Mouse (Mus musculus): Measurements from ENCODE around the gene Rpp14. TPM values are rescaled to one million over a fixed set of nuclear protein-coding genes. Genes with fewer than 3 reads are reported as not detected.
A peak's percentile ranks its signal among the peaks of the same experiment; 100 is the strongest.

Gene Rpp14
- polyA plus RNA-seq, 1 experiment from 2014 or later, result 34.0 TPM

DNA sequence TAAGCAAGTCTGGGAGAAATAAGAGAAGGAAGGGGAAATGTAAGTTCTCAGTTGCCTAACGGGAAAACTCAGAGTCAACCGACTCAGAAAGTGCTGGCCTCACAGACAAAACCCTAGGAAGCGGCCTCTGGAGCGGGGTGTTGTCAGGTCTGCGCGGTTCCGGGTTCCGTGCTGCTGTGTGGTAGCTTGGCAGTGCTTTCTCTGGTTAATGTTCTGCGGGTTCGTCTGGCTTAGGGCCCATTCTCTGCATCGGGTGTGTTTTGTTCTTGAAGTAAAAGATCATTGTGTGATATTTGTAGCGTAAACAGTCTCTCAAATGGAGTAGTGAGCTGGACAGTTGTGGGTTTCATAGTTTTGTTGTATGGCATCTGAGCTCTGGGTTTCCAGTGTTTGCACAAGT, 22.5 kb downstream of the Rpp14 start:
- H3K9ac ChIP-seq (ENCODE audit: low read depth, low read length), result no peak overlapping the region
- H3K27ac ChIP-seq (ENCODE audit: low read depth, low read length), result peak overlapping the region; percentile 21; the same call in 1 of the 2 replicates
- no peak overlapping the region for H3K4me2 ChIP-seq (replicated peaks; ENCODE audit: low read depth)
- H3K4me3 ChIP-seq (ENCODE audit: low read depth, low read length), result no peak overlapping the region
- ATAC-seq, result no peak
- 57% methylated on average over 12 of the region's 12 CpGs for WGBS
- H3K36me3 ChIP-seq (ENCODE audit: control insufficient read depth, insufficient read depth), result 0 out of 2 replicates have a peak, but pooled peaks cover 5% of the 10 kb centered on the region
- H3K4me1 ChIP-seq (replicated peaks; ENCODE audit: control insufficient read depth, insufficient read depth, low read length), result peaks cover 4% of the 10 kb centered on the region; the same call in 1 of the 2 replicates
- no peaks in the 10 kb centered on the region for H3K27me3 ChIP-seq (replicated peaks; ENCODE audit: control insufficient read depth, insufficient read depth, low read length)
- H3K9me3 ChIP-seq (ENCODE audit: control insufficient read depth), result no peaks in the 10 kb centered on the region
- no peak for TF ChIP-seq CTCF (IDR thresholded peaks at IDR 0.05; ENCODE audit: low read depth)

GRCm38 (mm10) chr14:8108047-8108446, 27.9 kb downstream of the Rpp14 start:
- Histone ChIP-seq H3K4me3 (ENCODE audit: low read depth, low read length) (no peak overlapping the region), H3K27me3 (replicated peaks; ENCODE audit: control insufficient read depth, insufficient read depth, low read length) (no peaks in the 10 kb centered on the region), H3K36me3 (ENCODE audit: control insufficient read depth, insufficient read depth) (0 out of 2 replicates have a peak, but pooled peaks cover 5% of the 10 kb centered on the region), H3K9me3 (ENCODE audit: control insufficient read depth) (no peaks in the 10 kb centered on the region), H3K4me1 (replicated peaks; ENCODE audit: control insufficient read depth, insufficient read depth, low read length) (peaks cover 3% of the 10 kb centered on the region; the same call in 1 of the 2 replicates), H3K27ac (ENCODE audit: low read depth, low read length) (no peak overlapping the region), H3K4me2 (replicated peaks; ENCODE audit: low read depth) (no peak overlapping the region), H3K9ac (ENCODE audit: low read depth, low read length) (no peak overlapping the region)
- TF ChIP-seq CTCF (IDR thresholded peaks at IDR 0.05; ENCODE audit: low read depth), result no peak
- no peak for ATAC-seq
- 82% methylated on average over 4 of the region's 4 CpGs for WGBS

- ATAC-seq, result peak; percentile 70
- Histone ChIP-seq H3K4me2 (replicated peaks; ENCODE audit: low read depth) (no peak overlapping the region), H3K27ac (ENCODE audit: low read depth, low read length) (peak overlapping the region; percentile 67), H3K4me1 (replicated peaks; ENCODE audit: control insufficient read depth, insufficient read depth, low read length) (peaks cover 3% of the 10 kb centered on the region; the same call in 1 of the 2 replicates), H3K27me3 (replicated peaks; ENCODE audit: control insufficient read depth, insufficient read depth, low read length) (no peaks in the 10 kb centered on the region), H3K4me3 (ENCODE audit: low read depth, low read length) (no peak overlapping the region), H3K9ac (ENCODE audit: low read depth, low read length) (no peak overlapping the region), H3K9me3 (ENCODE audit: control insufficient read depth) (no peaks in the 10 kb centered on the region), H3K36me3 (ENCODE audit: control insufficient read depth, insufficient read depth) (0 out of 2 replicates have a peak, but pooled peaks cover 5% of the 10 kb centered on the region)
- no peak for TF ChIP-seq CTCF (IDR thresholded peaks at IDR 0.05; ENCODE audit: low read depth)
- WGBS, result 32% methylated on average over 1 of the region's 1 CpGs
Measured at GRCm38 (mm10) chr14:8108976-8109375, 28.8 kb downstream of the Rpp14 start.

DNA sequence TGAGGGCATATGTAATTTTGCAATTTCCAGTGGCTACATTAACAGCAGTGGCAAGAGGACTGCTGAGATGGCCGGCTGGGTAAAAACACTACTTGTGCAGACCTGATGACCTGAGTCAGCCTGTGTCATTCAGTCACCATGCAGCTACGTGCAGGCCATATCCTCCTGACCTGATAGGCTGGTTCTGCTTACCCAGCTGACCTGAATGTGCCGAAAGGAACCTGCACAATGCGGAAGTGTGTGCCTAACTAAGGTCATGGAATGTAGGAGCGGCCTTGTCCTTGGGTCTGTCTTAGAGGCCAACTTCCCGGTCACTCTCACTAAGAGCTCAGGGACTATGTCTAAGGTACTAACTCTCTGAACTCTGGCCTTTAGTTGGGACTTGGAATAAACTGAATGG, 31.4 kb downstream of the Rpp14 start:
- no peak overlapping the region for H3K4me2 ChIP-seq (replicated peaks; ENCODE audit: low read depth)
- peak; percentile 90 for ATAC-seq
- H3K36me3 ChIP-seq (ENCODE audit: control insufficient read depth, insufficient read depth), result 0 out of 2 replicates have a peak, but pooled peaks cover 4% of the 10 kb centered on the region
- H3K27ac ChIP-seq (ENCODE audit: low read depth, low read length), result peak overlapping the region; percentile 77
- no peak overlapping the region for H3K4me3 ChIP-seq (ENCODE audit: low read depth, low read length)
- H3K9ac ChIP-seq (ENCODE audit: low read depth, low read length), result no peak overlapping the region
- 57% methylated on average over 6 of the region's 6 CpGs for WGBS
- H3K9me3 ChIP-seq (ENCODE audit: control insufficient read depth), result no peaks in the 10 kb centered on the region
- H3K27me3 ChIP-seq (replicated peaks; ENCODE audit: control insufficient read depth, insufficient read depth, low read length), result no peaks in the 10 kb centered on the region
- no peak for TF ChIP-seq CTCF (IDR thresholded peaks at IDR 0.05; ENCODE audit: low read depth)
- H3K4me1 ChIP-seq (replicated peaks; ENCODE audit: control insufficient read depth, insufficient read depth, low read length), result peaks cover 3% of the 10 kb centered on the region; the same call in 1 of the 2 replicates

GRCm38 (mm10) chr14:8112036-8112435, 31.9 kb downstream of the Rpp14 start:
- no peak overlapping the region for H3K4me3 ChIP-seq (ENCODE audit: low read depth, low read length)
- no peak overlapping the region for H3K4me2 ChIP-seq (replicated peaks; ENCODE audit: low read depth)
- 65% methylated on average over 8 of the region's 8 CpGs for WGBS
- H3K36me3 ChIP-seq (ENCODE audit: control insufficient read depth, insufficient read depth), result no peaks in the 10 kb centered on the region
- no peak overlapping the region for H3K9ac ChIP-seq (ENCODE audit: low read depth, low read length)
- TF ChIP-seq CTCF (IDR thresholded peaks at IDR 0.05; ENCODE audit: low read depth), result no peak
- ATAC-seq, result peak; percentile 47
- peaks cover 3% of the 10 kb centered on the region; the same call in 1 of the 2 replicates for H3K4me1 ChIP-seq (replicated peaks; ENCODE audit: control insufficient read depth, insufficient read depth, low read length)
- H3K27me3 ChIP-seq (replicated peaks; ENCODE audit: control insufficient read depth, insufficient read depth, low read length), result no peaks in the 10 kb centered on the region
- no peaks in the 10 kb centered on the region for H3K9me3 ChIP-seq (ENCODE audit: control insufficient read depth)
- peak overlapping the region; percentile 77 for H3K27ac ChIP-seq (ENCODE audit: low read depth, low read length)

- Histone ChIP-seq H3K27ac (ENCODE audit: low read depth, low read length) (no peak overlapping the region), H3K9me3 (ENCODE audit: control insufficient read depth) (no peaks in the 10 kb centered on the region), H3K9ac (ENCODE audit: low read depth, low read length) (no peak overlapping the region), H3K4me1 (replicated peaks; ENCODE audit: control insufficient read depth, insufficient read depth, low read length) (no peaks in the 10 kb centered on the region), H3K4me2 (replicated peaks; ENCODE audit: low read depth) (no peak overlapping the region), H3K27me3 (replicated peaks; ENCODE audit: control insufficient read depth, insufficient read depth, low read length) (no peaks in the 10 kb centered on the region), H3K36me3 (ENCODE audit: control insufficient read depth, insufficient read depth) (no peaks in the 10 kb centered on the region), H3K4me3 (ENCODE audit: low read depth, low read length) (no peak overlapping the region)
- no peak for ATAC-seq
- WGBS, result 96% methylated on average over 2 of the region's 2 CpGs
- TF ChIP-seq CTCF (IDR thresholded peaks at IDR 0.05; ENCODE audit: low read depth), result no peak
Measured at GRCm38 (mm10) chr14:8113616-8114015, 33.4 kb downstream of the Rpp14 start.
